Comparison of ENCODE assay signal across 8 mouse cellular contexts in the genomic region with DNA sequence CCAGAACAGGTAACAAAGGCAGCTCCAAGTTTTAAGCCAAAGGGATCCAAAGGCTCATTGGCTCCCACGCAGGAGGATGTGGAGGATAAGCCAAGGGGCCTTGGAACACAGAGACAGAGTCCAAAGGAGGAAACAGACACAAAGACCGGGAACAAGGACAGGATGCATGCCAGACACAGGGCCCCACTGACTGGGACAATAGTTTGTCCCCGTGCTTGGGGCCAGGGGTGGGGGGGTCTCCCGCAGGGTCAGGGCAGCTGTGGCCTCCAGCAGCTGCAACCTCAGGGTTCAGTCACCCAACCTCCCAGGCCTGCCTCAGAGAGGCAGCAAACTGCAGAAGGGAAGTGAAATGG. TPM values are rescaled to one million over a fixed set of nuclear protein-coding genes. Genes with fewer than 3 reads are reported as not detected.
DNase-seq lines count a peak whose midpoint lies in the region; ATAC-seq and TF ChIP-seq lines count a peak whose summit lies in the region.

No protein-coding gene starts in this region.

- peaks cover 46% of the 10 kb centered on the region for H3K36me3 ChIP-seq in forebrain, embryonic 10.5 days (replicated peaks)
- no peaks in the 10 kb centered on the region for H3K36me3 ChIP-seq in forebrain, embryonic 16.5 days (ENCODE audit: control insufficient read depth, insufficient read depth)
- H3K36me3 ChIP-seq in embryonic facial prominence, embryonic 13.5 days, result peaks cover 42% of the 10 kb centered on the region
- H3K36me3 ChIP-seq in intestine, embryonic 15.5 days, result peaks cover 16% of the 10 kb centered on the region

- no peak overlapping the region for H3K4me2 ChIP-seq in forebrain, embryonic 16.5 days (ENCODE audit: low read length)
- H3K4me2 ChIP-seq in embryonic facial prominence, embryonic 13.5 days, result peak overlapping the region; percentile 5; the same call in 1 of the 2 replicates
- H3K4me2 ChIP-seq in intestine, embryonic 15.5 days (replicated peaks), result no peak overlapping the region

- DNase-seq in forebrain, embryonic 10.5 days (ENCODE audit: extremely low spot score, low spot score), result no peak
- no peak for DNase-seq in lung, adult 2 months
- no peak for DNase-seq in MN1 (ENCODE audit: low spot score)
- no peak for DNase-seq in ovary, postnatal 14 days (ENCODE audit: low spot score)

- H3K9me3 ChIP-seq in forebrain, embryonic 10.5 days, result no peaks in the 10 kb centered on the region
- no peaks in the 10 kb centered on the region for H3K9me3 ChIP-seq in forebrain, embryonic 16.5 days (ENCODE audit: control insufficient read depth, low read length)
- H3K9me3 ChIP-seq in embryonic facial prominence, embryonic 13.5 days, result no peaks in the 10 kb centered on the region
- H3K9me3 ChIP-seq in intestine, embryonic 15.5 days, result no peaks in the 10 kb centered on the region

- TF ChIP-seq CTCF in lung, adult 2 months (IDR thresholded peaks at IDR 0.05; ENCODE audit: insufficient read depth, low read length), result no peak

- no peak overlapping the region for H3K9ac ChIP-seq in forebrain, embryonic 16.5 days (replicated peaks; ENCODE audit: low read depth, low read length)
- peak overlapping the region; percentile 46; the same call in 1 of the 2 replicates for H3K9ac ChIP-seq in embryonic facial prominence, embryonic 13.5 days
- 0 out of 2 replicates have a peak overlapping the region, but pooled peaks have one; percentile 14 for H3K9ac ChIP-seq in intestine, embryonic 15.5 days

- H3K27ac ChIP-seq in forebrain, embryonic 10.5 days, result peak overlapping the region; percentile 69
- no peak overlapping the region for H3K27ac ChIP-seq in forebrain, embryonic 16.5 days (ENCODE audit: low read length)
- H3K27ac ChIP-seq in embryonic facial prominence, embryonic 13.5 days, result peak overlapping the region; percentile 64
- 0 out of 2 replicates have a peak overlapping the region, but pooled peaks have one; percentile 22 for H3K27ac ChIP-seq in intestine, embryonic 15.5 days

- no peaks in the 10 kb centered on the region for H3K27me3 ChIP-seq in forebrain, embryonic 10.5 days (ENCODE audit: poor library complexity, severe bottlenecking)
- H3K27me3 ChIP-seq in forebrain, embryonic 16.5 days (replicated peaks; ENCODE audit: control insufficient read depth, insufficient read depth, low read length), result no peaks in the 10 kb centered on the region; the same call in 1 of the 2 replicates
- no peaks in the 10 kb centered on the region for H3K27me3 ChIP-seq in embryonic facial prominence, embryonic 13.5 days
- H3K27me3 ChIP-seq in intestine, embryonic 15.5 days (replicated peaks), result no peaks in the 10 kb centered on the region

- peaks cover 66% of the 10 kb centered on the region for H3K4me1 ChIP-seq in forebrain, embryonic 10.5 days
- peaks cover 23% of the 10 kb centered on the region for H3K4me1 ChIP-seq in forebrain, embryonic 16.5 days (replicated peaks; ENCODE audit: control insufficient read depth, insufficient read depth, low read length)
- peaks cover 34% of the 10 kb centered on the region for H3K4me1 ChIP-seq in embryonic facial prominence, embryonic 13.5 days
- H3K4me1 ChIP-seq in intestine, embryonic 15.5 days (replicated peaks), result peaks cover 36% of the 10 kb centered on the region
- H3K4me1 ChIP-seq in lung, adult 2 months (ENCODE audit: control insufficient read depth, insufficient read depth, low read length), result peaks cover 33% of the 10 kb centered on the region

- H3K4me3 ChIP-seq in forebrain, embryonic 10.5 days, result peak overlapping the region; percentile 22; the same call in 1 of the 2 replicates
- no peak overlapping the region for H3K4me3 ChIP-seq in forebrain, embryonic 16.5 days (replicated peaks; ENCODE audit: low read length)
- H3K4me3 ChIP-seq in embryonic facial prominence, embryonic 13.5 days, result no peak overlapping the region
- no peak overlapping the region for H3K4me3 ChIP-seq in intestine, embryonic 15.5 days (replicated peaks)
- H3K4me3 ChIP-seq in lung, adult 2 months (replicated peaks; ENCODE audit: extremely low read depth, low read depth, low read length), result no peak overlapping the region

- no peak for ATAC-seq in forebrain, embryonic 16.5 days
- ATAC-seq in embryonic facial prominence, embryonic 13.5 days (ENCODE audit: insufficient number of reproducible peaks, insufficient read depth, low FRiP score, low TSS enrichment, low read depth), result no peak
- no peak for ATAC-seq in intestine, embryonic 15.5 days
- no peak for ATAC-seq in megakaryocyte progenitor cell, adult 5-6 weeks (replicated peaks; ENCODE audit: poor library complexity)

- TF ChIP-seq POLR2A in lung, adult 2 months (IDR thresholded peaks at IDR 0.05; ENCODE audit: borderline replicate concordance, extremely low read depth, low read depth, low read length), result 0 out of 2 replicates have a peak, but pooled peaks have one; percentile 18

- 58% methylated on average over 4 of the region's 4 CpGs for whole genome bisulfite sequencing in forebrain, embryonic 10.5 days
- 40% methylated on average over 4 of the region's 4 CpGs for WGBS in forebrain, embryonic 16.5 days
- 35% methylated on average over 4 of the region's 4 CpGs for WGBS in embryonic facial prominence, embryonic 13.5 days
- WGBS in intestine, embryonic 15.5 days, result 52% methylated on average over 3 of the region's 4 CpGs
- 33% methylated on average over 4 of the region's 4 CpGs for WGBS in lung, adult 2 months

RNA-seq across cellular contexts. Expression of gene Abhd17a, which starts 2.9 kb away (rescaled TPM):
- 71.8 and 75.5 TPM in 2 replicates for polyA plus RNA-seq in forebrain, embryonic 10.5 days (2016; fragmentation: Nextera tagmentation; extraction: Ambion mirVana)
- polyA plus RNA-seq in forebrain, embryonic 16.5 days (2015; fragmentation: Nextera tagmentation; extraction: Ambion mirVana), result 92.2 and 93.1 TPM in 2 replicates
- 84.6 and 85.3 TPM in 2 replicates for polyA plus RNA-seq in embryonic facial prominence, embryonic 13.5 days (2015; fragmentation: Nextera tagmentation; extraction: Ambion mirVana)
- 95.7 and 101 TPM in 2 replicates for polyA plus RNA-seq in intestine, embryonic 15.5 days (2015; fragmentation: Nextera tagmentation; extraction: Ambion mirVana)
- polyA plus RNA-seq in lung, adult 2 months (2012; rRNA removed), result 191 and 262 TPM in 2 replicates
- 59.7 and 79.8 TPM in 2 replicates for total RNA-seq in megakaryocyte progenitor cell, adult 5-6 weeks (2015)
- 20.5 and 29.4 TPM in 2 replicates for total RNA-seq in megakaryocyte progenitor cell, adult 5-6 weeks (2017)

RNA-seq across cellular contexts. Expression of gene Klf16, which starts 10.2 kb away (rescaled TPM):
- polyA plus RNA-seq in forebrain, embryonic 10.5 days (2016; fragmentation: Nextera tagmentation; extraction: Ambion mirVana), result 7.4 and 7.5 TPM in 2 replicates
- 9.2 and 10.1 TPM in 2 replicates for polyA plus RNA-seq in forebrain, embryonic 16.5 days (2015; fragmentation: Nextera tagmentation; extraction: Ambion mirVana)
- polyA plus RNA-seq in embryonic facial prominence, embryonic 13.5 days (2015; fragmentation: Nextera tagmentation; extraction: Ambion mirVana), result 9.5 and 12.0 TPM in 2 replicates
- 8.3 TPM in 2 replicates for polyA plus RNA-seq in intestine, embryonic 15.5 days (2015; fragmentation: Nextera tagmentation; extraction: Ambion mirVana)
- 24.8 and 31.5 TPM in 2 replicates for polyA plus RNA-seq in lung, adult 2 months (2012; rRNA removed)
- 5.3 and 5.4 TPM in 2 replicates for total RNA-seq in megakaryocyte progenitor cell, adult 5-6 weeks (2015)
- 4.3 and 6.0 TPM in 2 replicates for total RNA-seq in megakaryocyte progenitor cell, adult 5-6 weeks (2017)

RNA-seq across cellular contexts. Expression of gene Scamp4, which starts 15.4 kb away (rescaled TPM):
- polyA plus RNA-seq in forebrain, embryonic 10.5 days (2016; fragmentation: Nextera tagmentation; extraction: Ambion mirVana), result 91.5 and 93.0 TPM in 2 replicates
- 69.9 and 77.2 TPM in 2 replicates for polyA plus RNA-seq in forebrain, embryonic 16.5 days (2015; fragmentation: Nextera tagmentation; extraction: Ambion mirVana)
- 79.6 and 95.1 TPM in 2 replicates for polyA plus RNA-seq in embryonic facial prominence, embryonic 13.5 days (2015; fragmentation: Nextera tagmentation; extraction: Ambion mirVana)
- polyA plus RNA-seq in intestine, embryonic 15.5 days (2015; fragmentation: Nextera tagmentation; extraction: Ambion mirVana), result 105 and 114 TPM in 2 replicates
- 91.4 and 110 TPM in 2 replicates for polyA plus RNA-seq in lung, adult 2 months (2012; rRNA removed)
- 25.9 and 27.2 TPM in 2 replicates for total RNA-seq in megakaryocyte progenitor cell, adult 5-6 weeks (2015)
- total RNA-seq in megakaryocyte progenitor cell, adult 5-6 weeks (2017), result 11.2 and 15.9 TPM in 2 replicates

RNA-seq across cellular contexts. Expression of gene Adat3, which starts 15.4 kb away (rescaled TPM):
- polyA plus RNA-seq in forebrain, embryonic 10.5 days (2016; fragmentation: Nextera tagmentation; extraction: Ambion mirVana), result 10.7 and 11.9 TPM in 2 replicates
- 6.4 and 6.7 TPM in 2 replicates for polyA plus RNA-seq in forebrain, embryonic 16.5 days (2015; fragmentation: Nextera tagmentation; extraction: Ambion mirVana)
- 5.9 and 9.1 TPM in 2 replicates for polyA plus RNA-seq in embryonic facial prominence, embryonic 13.5 days (2015; fragmentation: Nextera tagmentation; extraction: Ambion mirVana)
- 6.4 and 6.6 TPM in 2 replicates for polyA plus RNA-seq in intestine, embryonic 15.5 days (2015; fragmentation: Nextera tagmentation; extraction: Ambion mirVana)
- polyA plus RNA-seq in lung, adult 2 months (2012; rRNA removed), result 10.0 and 14.1 TPM in 2 replicates
- total RNA-seq in megakaryocyte progenitor cell, adult 5-6 weeks (2015), result 0.57 and 0.81 TPM in 2 replicates
- 0.08 TPM in 1 of 2 replicates, not detected in the other for total RNA-seq in megakaryocyte progenitor cell, adult 5-6 weeks (2017)

RNA-seq across cellular contexts. Expression of gene Gm49322, which starts 18.5 kb away (rescaled TPM):
- polyA plus RNA-seq in forebrain, embryonic 10.5 days (2016; fragmentation: Nextera tagmentation; extraction: Ambion mirVana), result 4.7 and 5.6 TPM in 2 replicates
- polyA plus RNA-seq in forebrain, embryonic 16.5 days (2015; fragmentation: Nextera tagmentation; extraction: Ambion mirVana), result 3.1 and 4.1 TPM in 2 replicates
- polyA plus RNA-seq in embryonic facial prominence, embryonic 13.5 days (2015; fragmentation: Nextera tagmentation; extraction: Ambion mirVana), result 4.3 and 4.6 TPM in 2 replicates
- polyA plus RNA-seq in intestine, embryonic 15.5 days (2015; fragmentation: Nextera tagmentation; extraction: Ambion mirVana), result 3.9 and 4.1 TPM in 2 replicates
- 1.6 and 2.2 TPM in 2 replicates for polyA plus RNA-seq in lung, adult 2 months (2012; rRNA removed)
- total RNA-seq in megakaryocyte progenitor cell, adult 5-6 weeks (2015), result 0.17 and 0.57 TPM in 2 replicates
- 0.61 TPM in 1 of 2 replicates, not detected in the other for total RNA-seq in megakaryocyte progenitor cell, adult 5-6 weeks (2017)
